Mouse (Mus musculus) left cerebral cortex, adult 8-10 months (tissue): ENCODE measurements around the gene Drap1. TPM values are rescaled to one million over a fixed set of nuclear protein-coding genes. Genes with fewer than 3 reads are reported as not detected.

Experiments
- DNase-seq, 2 experiments: peaks; one replicate each; pipeline ENCODE4 v3.0.0; 2022; ENCODE audit warnings: low spot score in 2 of 2
- total RNA-seq, 4 experiments: library from RNA; stranded (reverse); gene quantifications; 2 replicates each; pipeline ENCODE4 v1.2.4; 2022

Drap1 gene
- total RNA-seq, 4 experiments from 2014 or later = 253 to 272 (median 266) TPM

GRCm38 (mm10) chr19:5449673-5450072, 24.9 kb upstream of the Drap1 start:
- DNase-seq = no peak

GRCm38 (mm10) chr19:5448354-5449150, 23.8 kb upstream of the Drap1 start:
- DNase-seq = no peak

- peak in 1 of 2 experiments; percentile 67 for DNase-seq
These were observed 23.0 kb upstream of the Drap1 start, which contains the start of gene Fosl1 for GRCm38 (mm10) chr19:5447515-5448353. TSS of gene Fosl1 (plus strand) at chr19:5447547.

GRCm38 (mm10) chr19:5445747-5446146, 21.0 kb upstream of the Drap1 start:
- DNase-seq = no peak

GRCm38 (mm10) chr19:5444954-5445353, 20.2 kb upstream of the Drap1 start:
- no peak for DNase-seq

- DNase-seq = no peak
These were observed 19.7 kb upstream of the Drap1 start for GRCm38 (mm10) chr19:5444371-5444908.

GRCm38 (mm10) chr19:5433951-5434350, 9.2 kb upstream of the Drap1 start:
- no peak for DNase-seq

- no peak for DNase-seq
These were observed 8.4 kb upstream of the Drap1 start for GRCm38 (mm10) chr19:5432992-5433852.

GRCm38 (mm10) chr19:5431911-5432464, 7.2 kb upstream of the Drap1 start:
- DNase-seq = no peak

GRCm38 (mm10) chr19:5430408-5430807, 5.6 kb upstream of the Drap1 start:
- DNase-seq = no peak

GRCm38 (mm10) chr19:5429806-5430205, 5.0 kb upstream of the Drap1 start:
- DNase-seq = no peak

GRCm38 (mm10) chr19:5429219-5429618, 4.4 kb upstream of the Drap1 start:
- no peak for DNase-seq

GRCm38 (mm10) chr19:5428083-5428482, 3.3 kb upstream of the Drap1 start:
- no peak for DNase-seq

- DNase-seq = no peak
These were observed 2.0 kb upstream of the Drap1 start for GRCm38 (mm10) chr19:5426640-5427290.

GRCm38 (mm10) chr19:5425906-5426565, 1.3 kb upstream of the Drap1 start:
- no peak for DNase-seq

- DNase-seq = peak in 1 of 2 experiments; percentile 50
These were observed 542 bp downstream of the Drap1 start for GRCm38 (mm10) chr19:5424092-5424781.

- DNase-seq = no peak
These were observed 1.2 kb downstream of the Drap1 start for GRCm38 (mm10) chr19:5423561-5423960.

- DNase-seq = no peak
These were observed 1.8 kb downstream of the Drap1 start for GRCm38 (mm10) chr19:5422895-5423443.

- DNase-seq = no peak
These were observed 2.5 kb downstream of the Drap1 start for GRCm38 (mm10) chr19:5422267-5422666.
